Mouse (Mus musculus): ENCODE measurements at regions not wholly inside any gene's neighbourhood (a gene's known extent, or its start where the extent isn't known, plus 50 kb on each side); places are given as distances from the start of the nearest gene placed in this dataset.

GRCm38 (mm10) chr4:89523423-89524259 is 155.6 kb upstream of the Dmrta1 start:
- Histone ChIP-seq H3K9ac (replicated peaks; ENCODE audit: low read depth) (peak overlapping the region; percentile 20; the same call in 1 of the 2 replicates), H3K9me3 (ENCODE audit: low read length) (no peaks in the 10 kb centered on the region), H3K4me2 (replicated peaks; ENCODE audit: low read depth, low read length) (peak overlapping the region; percentile 60), H3K27ac (ENCODE audit: low read length) (no peak overlapping the region), H3K4me3 (ENCODE audit: low read depth, low read length) (peak overlapping the region; percentile 37), H3K36me3 (ENCODE audit: insufficient read depth, low read length) (no peaks in the 10 kb centered on the region), H3K4me1 (ENCODE audit: insufficient read depth, low read depth, low read length) (peaks cover 7% of the 10 kb centered on the region; the same call in 1 of the 2 replicates), H3K27me3 (replicated peaks; ENCODE audit: insufficient read depth, low read length) (peaks cover 8% of the 10 kb centered on the region; the same call in 1 of the 2 replicates)
- DNase-seq (ENCODE audit: low spot score), result peak; percentile 46
- ATAC-seq, result peak; percentile 53
- WGBS, result 6% methylated on average over 10 of the region's 10 CpGs
- TF ChIP-seq EP300 (IDR thresholded peaks at IDR 0.05) (peak; percentile 83), CTCF (IDR thresholded peaks at IDR 0.05) (no peak)

GRCm38 (mm10) chr4:89518027-89518426 is 161.2 kb upstream of the Dmrta1 start:
- WGBS, result 60% methylated on average over 3 of the region's 3 CpGs
- no peaks in the 10 kb centered on the region for H3K9me3 ChIP-seq (ENCODE audit: low read length)
- H3K4me3 ChIP-seq (ENCODE audit: low read depth, low read length), result no peak overlapping the region
- no peaks in the 10 kb centered on the region for H3K4me1 ChIP-seq (ENCODE audit: insufficient read depth, low read depth, low read length)
- DNase-seq (ENCODE audit: low spot score), result no peak
- no peak overlapping the region for H3K27ac ChIP-seq (ENCODE audit: low read length)
- no peak overlapping the region for H3K4me2 ChIP-seq (replicated peaks; ENCODE audit: low read depth, low read length)
- 0 out of 2 replicates have a peak, but pooled peaks cover 3% of the 10 kb centered on the region for H3K27me3 ChIP-seq (replicated peaks; ENCODE audit: insufficient read depth, low read length)
- no peak for TF ChIP-seq CTCF (IDR thresholded peaks at IDR 0.05)
- no peak for ATAC-seq
- H3K36me3 ChIP-seq (ENCODE audit: insufficient read depth, low read length), result no peaks in the 10 kb centered on the region
- H3K9ac ChIP-seq (replicated peaks; ENCODE audit: low read depth), result no peak overlapping the region

GRCm38 (mm10) chr4:89515823-89516411 is 163.3 kb upstream of the Dmrta1 start:
- TF ChIP-seq CTCF (IDR thresholded peaks at IDR 0.05) (no peak), EP300 (IDR thresholded peaks at IDR 0.05) (no peak)
- 33% methylated on average over 7 of the region's 7 CpGs for WGBS
- H3K4me2 ChIP-seq (replicated peaks; ENCODE audit: low read depth, low read length), result no peak overlapping the region
- no peak overlapping the region for H3K9ac ChIP-seq (replicated peaks; ENCODE audit: low read depth)
- no peaks in the 10 kb centered on the region for H3K36me3 ChIP-seq (ENCODE audit: insufficient read depth, low read length)
- ATAC-seq, result no peak
- no peaks in the 10 kb centered on the region for H3K27me3 ChIP-seq (replicated peaks; ENCODE audit: insufficient read depth, low read length)
- H3K27ac ChIP-seq (ENCODE audit: low read length), result no peak overlapping the region
- no peaks in the 10 kb centered on the region for H3K9me3 ChIP-seq (ENCODE audit: low read length)
- no peak overlapping the region for H3K4me3 ChIP-seq (ENCODE audit: low read depth, low read length)
- no peaks in the 10 kb centered on the region for H3K4me1 ChIP-seq (ENCODE audit: insufficient read depth, low read depth, low read length)
- no peak for DNase-seq (ENCODE audit: low spot score)

- no peak overlapping the region for H3K27ac ChIP-seq (ENCODE audit: low read length)
- H3K4me1 ChIP-seq (ENCODE audit: insufficient read depth, low read depth, low read length), result no peaks in the 10 kb centered on the region
- ATAC-seq, result no peak
- no peaks in the 10 kb centered on the region for H3K36me3 ChIP-seq (ENCODE audit: insufficient read depth, low read length)
- no peak overlapping the region for H3K9ac ChIP-seq (replicated peaks; ENCODE audit: low read depth)
- H3K4me3 ChIP-seq (ENCODE audit: low read depth, low read length), result no peak overlapping the region
- 68% methylated on average over 7 of the region's 7 CpGs for WGBS
- H3K9me3 ChIP-seq (ENCODE audit: low read length), result no peaks in the 10 kb centered on the region
- DNase-seq (ENCODE audit: low spot score), result no peak
- TF ChIP-seq EP300 (IDR thresholded peaks at IDR 0.05), result no peak
- no peak for TF ChIP-seq CTCF (IDR thresholded peaks at IDR 0.05)
- H3K27me3 ChIP-seq (replicated peaks; ENCODE audit: insufficient read depth, low read length), result no peaks in the 10 kb centered on the region
- H3K4me2 ChIP-seq (replicated peaks; ENCODE audit: low read depth, low read length), result no peak overlapping the region
Observed at GRCm38 (mm10) chr4:89514981-89515380, 164.3 kb upstream of the Dmrta1 start.

GRCm38 (mm10) chr4:89510593-89510992 is 168.6 kb upstream of the Dmrta1 start:
- Histone ChIP-seq H3K4me2 (replicated peaks; ENCODE audit: low read depth, low read length) (no peak overlapping the region), H3K27me3 (replicated peaks; ENCODE audit: insufficient read depth, low read length) (no peaks in the 10 kb centered on the region), H3K36me3 (ENCODE audit: insufficient read depth, low read length) (no peaks in the 10 kb centered on the region), H3K4me1 (ENCODE audit: insufficient read depth, low read depth, low read length) (no peaks in the 10 kb centered on the region), H3K4me3 (ENCODE audit: low read depth, low read length) (no peak overlapping the region), H3K9me3 (ENCODE audit: low read length) (no peaks in the 10 kb centered on the region), H3K27ac (ENCODE audit: low read length) (no peak overlapping the region), H3K9ac (replicated peaks; ENCODE audit: low read depth) (no peak overlapping the region)
- ATAC-seq, result no peak
- DNase-seq (ENCODE audit: low spot score), result no peak
- TF ChIP-seq EP300 (IDR thresholded peaks at IDR 0.05), result no peak
- no peak for TF ChIP-seq CTCF (IDR thresholded peaks at IDR 0.05)
- WGBS, result 79% methylated on average over 5 of the region's 5 CpGs

GRCm38 (mm10) chr4:89509655-89510391 is 169.4 kb upstream of the Dmrta1 start:
- TF ChIP-seq EP300 (IDR thresholded peaks at IDR 0.05) (no peak), CTCF (IDR thresholded peaks at IDR 0.05) (no peak)
- H3K4me3 ChIP-seq (ENCODE audit: low read depth, low read length), result no peak overlapping the region
- H3K9ac ChIP-seq (replicated peaks; ENCODE audit: low read depth), result no peak overlapping the region
- no peak overlapping the region for H3K4me2 ChIP-seq (replicated peaks; ENCODE audit: low read depth, low read length)
- H3K27ac ChIP-seq (ENCODE audit: low read length), result no peak overlapping the region
- H3K4me1 ChIP-seq (ENCODE audit: insufficient read depth, low read depth, low read length), result no peaks in the 10 kb centered on the region
- no peaks in the 10 kb centered on the region for H3K9me3 ChIP-seq (ENCODE audit: low read length)
- H3K27me3 ChIP-seq (replicated peaks; ENCODE audit: insufficient read depth, low read length), result no peaks in the 10 kb centered on the region
- no peak for ATAC-seq
- H3K36me3 ChIP-seq (ENCODE audit: insufficient read depth, low read length), result no peaks in the 10 kb centered on the region
- no peak for DNase-seq (ENCODE audit: low spot score)
- 74% methylated on average over 13 of the region's 13 CpGs for WGBS
